15 mouse cellular contexts compared by ENCODE assay signal in the genomic region with DNA sequence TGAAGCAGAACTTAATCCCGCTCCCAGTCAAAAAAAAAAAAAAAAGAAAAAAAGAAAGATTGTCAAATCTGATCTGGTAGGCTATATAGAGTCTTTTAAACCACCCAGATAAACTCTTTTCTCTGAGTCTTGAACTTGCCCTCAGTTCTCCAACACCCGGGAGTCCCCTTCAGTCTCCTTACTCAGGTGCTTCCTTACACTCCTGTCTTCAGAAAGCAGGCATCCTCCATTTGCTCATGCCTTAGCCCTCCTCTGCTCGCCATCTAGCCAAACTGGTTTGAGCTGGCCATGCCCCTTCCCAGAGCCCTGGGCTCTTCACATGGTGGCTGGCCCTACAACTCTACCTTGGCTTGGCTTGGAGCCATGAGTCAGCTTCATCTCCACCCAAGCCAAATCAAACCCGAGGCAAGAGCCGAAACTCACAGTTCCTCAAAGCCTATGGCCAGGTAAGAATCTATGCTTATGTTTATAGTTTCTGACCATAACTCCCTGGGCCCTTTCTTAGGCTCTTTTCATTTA. TPM values are rescaled to one million over a fixed set of nuclear protein-coding genes. Genes with fewer than 3 reads are reported as not detected.
DNase-seq lines count a peak whose midpoint lies in the region; ATAC-seq lines count a peak whose summit lies in the region.
"Had no signal": no experiment of that assay in that cellular context is flagged by ENCODE, and none has a peak within 500 bp of the region (broad histone marks: within the 10 kb centered on the region; RNA-seq: fewer than 3 reads in every experiment).

TSS of gene Tmem265 (plus strand) at position 51 of the 519 bp plus-strand sequence.

- intact Hi-C loops in heart, postnatal 25 days (cut with DNase I): no loop called here

- peaks cover 4% of the 10 kb centered on the region; the same call in 1 of the 2 replicates for H3K4me1 ChIP-seq in limb, embryonic 15.5 days
- H3K4me1 ChIP-seq in limb, embryonic 10.5 days: no peaks in the 10 kb centered on the region
- H3K4me1 ChIP-seq: hindbrain, embryonic 13.5 days; neural tube, embryonic 12.5 days had no signal

- no peaks in the 10 kb centered on the region for H3K27me3 ChIP-seq in limb, embryonic 15.5 days
- no peaks in the 10 kb centered on the region for H3K27me3 ChIP-seq in limb, embryonic 10.5 days (ENCODE audit: low read depth, poor library complexity, severe bottlenecking)
- H3K27me3 ChIP-seq: hindbrain, embryonic 13.5 days; neural tube, embryonic 12.5 days had no signal

- no peak within 1 kb of the TSS for H3K4me3 ChIP-seq in limb, embryonic 15.5 days
- no peak within 1 kb of the TSS for H3K4me3 ChIP-seq in limb, embryonic 10.5 days
- H3K4me3 ChIP-seq: hindbrain, embryonic 13.5 days; neural tube, embryonic 12.5 days had no signal

- H3K9ac ChIP-seq in limb, embryonic 15.5 days: no peak within 1 kb of the TSS
- H3K9ac ChIP-seq: hindbrain, embryonic 13.5 days; neural tube, embryonic 12.5 days had no signal

- no peak for ATAC-seq in limb, embryonic 15.5 days (ENCODE audit: insufficient number of reproducible peaks, low FRiP score, low TSS enrichment, low read depth)
- ATAC-seq: midbrain, embryonic 16.5 days had no signal

- 0 out of 2 replicates have a peak within 1 kb of the TSS, but pooled peaks have one; percentile 22 for H3K27ac ChIP-seq in limb, embryonic 15.5 days
- H3K27ac ChIP-seq in limb, embryonic 10.5 days: no peak within 1 kb of the TSS
- H3K27ac ChIP-seq: hindbrain, embryonic 13.5 days; macrophage; neural tube, embryonic 12.5 days had no signal

- H3K36me3 ChIP-seq in limb, embryonic 15.5 days: peaks cover 77% of the 10 kb centered on the region
- H3K36me3 ChIP-seq in limb, embryonic 10.5 days: peaks cover 95% of the 10 kb centered on the region

- H3K9me3 ChIP-seq in limb, embryonic 15.5 days: no peaks in the 10 kb centered on the region
- H3K9me3 ChIP-seq in limb, embryonic 10.5 days (replicated peaks): no peaks in the 10 kb centered on the region
- H3K9me3 ChIP-seq: hindbrain, embryonic 13.5 days; neural tube, embryonic 12.5 days had no signal

- H3K4me2 ChIP-seq in limb, embryonic 15.5 days: no peak within 1 kb of the TSS
- H3K4me2 ChIP-seq: hindbrain, embryonic 13.5 days; neural tube, embryonic 12.5 days had no signal

- WGBS in limb, embryonic 15.5 days: 84% methylated on average over 5 of the region's 5 CpGs
- 92% methylated on average over 5 of the region's 5 CpGs for WGBS in limb, embryonic 10.5 days

- DNase-seq in cerebellum, postnatal 25 days: peak; percentile 36 to 63
- no peak for DNase-seq in cerebellum, postnatal 4 days (ENCODE audit: low spot score in 2 of 2)
- DNase-seq in limb, embryonic 10.5 days (ENCODE audit: low spot score): no peak
- peak; percentile 14 for DNase-seq in ZHBTc4 (ENCODE audit: low read depth, low spot score)
- peak; percentile 18 for DNase-seq in lung, postnatal 25 days (ENCODE audit: low spot score)
- DNase-seq in heart, postnatal 25 days (ENCODE audit: low spot score): no peak
- no peak for DNase-seq in layer of hippocampus, postnatal 10 days (ENCODE audit: low spot score in 2 of 2)
- DNase-seq: B cell, adult 2 months; liver; spleen, adult 18-20 months had no signal

RNA-seq across cellular contexts. Expression of gene Tmem265, which starts in this region (rescaled TPM):
- polyA plus RNA-seq in limb, embryonic 15.5 days (2015; fragmentation: Nextera tagmentation; extraction: Ambion mirVana): 8.7 and 12.1 TPM in 2 replicates
- polyA plus RNA-seq in limb, embryonic 10.5 days (2016; fragmentation: Nextera tagmentation; extraction: Ambion mirVana): 3.1 and 4.1 TPM in 2 replicates
- not detected for total RNA-seq in heart, postnatal 25 days (2021)
- 1 to 10 TPM in 1 of 2 experiments, under 1 TPM in 1; 0.80 to 2.4 TPM for total RNA-seq in layer of hippocampus, postnatal 10 days (2021)
- polyA plus RNA-seq: macrophage had no signal

Comparison
In these comparisons a context has a peak if more than half of its experiments do, and no peak if none do; other contexts are left out.
1. DNase-seq: peak in cerebellum, postnatal 25 days (2 of 2), ZHBTc4 (single experiment) and lung, postnatal 25 days (single experiment); none in cerebellum, postnatal 4 days (0 of 2), limb, embryonic 10.5 days (single experiment), heart, postnatal 25 days (single experiment) and layer of hippocampus, postnatal 10 days (0 of 2).